Mouse (Mus musculus) left cerebral cortex, adult 11 months (tissue): ENCODE data around the gene Hoxa6.

ENCODE experiments used
- DNase-seq: peaks from one replicate; pipeline ENCODE4 v3.0.0; 2022; ENCODE audit warnings: low spot score

The Hoxa6 gene

DNA sequence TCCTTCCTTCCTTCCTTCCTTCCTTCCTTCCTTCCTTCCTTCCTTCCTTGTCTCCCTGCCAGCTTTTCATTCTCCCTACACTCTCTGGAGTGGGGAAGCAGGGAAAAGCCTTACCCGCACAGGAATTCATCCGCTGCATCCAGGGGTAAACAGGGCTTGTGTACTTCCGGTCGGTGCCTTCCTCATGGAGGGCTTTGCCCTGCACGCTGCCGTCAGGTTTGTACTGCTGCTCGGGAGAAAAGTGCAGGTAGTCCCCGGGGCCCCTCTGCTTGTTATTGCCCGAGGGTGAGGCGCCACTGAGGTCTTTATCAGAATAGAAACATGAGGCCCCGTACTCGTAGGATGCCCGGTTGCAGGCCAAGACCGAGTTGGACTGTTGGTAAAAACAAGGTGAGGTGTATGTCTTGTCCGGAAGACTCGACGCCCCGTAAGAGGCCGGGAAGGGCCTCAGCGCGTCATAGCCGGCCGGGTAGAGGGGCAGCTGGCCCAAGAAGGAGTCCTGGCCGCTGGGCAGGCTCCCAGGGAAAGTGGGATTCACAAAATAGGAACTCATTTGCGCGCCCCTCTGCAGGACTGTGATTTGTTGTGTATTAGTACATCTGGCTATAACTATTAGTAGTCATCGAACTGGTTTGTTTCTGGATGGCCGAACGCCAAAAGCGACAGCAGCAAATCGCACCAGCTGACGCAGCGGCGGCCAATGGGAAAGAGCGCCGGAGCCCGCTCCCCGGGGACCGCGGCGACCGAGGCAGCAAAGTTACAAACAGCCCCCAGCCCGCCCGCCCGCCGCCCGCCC, at the start of gene Hoxa6:
Gene Hoxa6, minus strand, starts transcription at position 651 of the 796 bp plus-strand sequence.
- no peak for DNase-seq

DNA sequence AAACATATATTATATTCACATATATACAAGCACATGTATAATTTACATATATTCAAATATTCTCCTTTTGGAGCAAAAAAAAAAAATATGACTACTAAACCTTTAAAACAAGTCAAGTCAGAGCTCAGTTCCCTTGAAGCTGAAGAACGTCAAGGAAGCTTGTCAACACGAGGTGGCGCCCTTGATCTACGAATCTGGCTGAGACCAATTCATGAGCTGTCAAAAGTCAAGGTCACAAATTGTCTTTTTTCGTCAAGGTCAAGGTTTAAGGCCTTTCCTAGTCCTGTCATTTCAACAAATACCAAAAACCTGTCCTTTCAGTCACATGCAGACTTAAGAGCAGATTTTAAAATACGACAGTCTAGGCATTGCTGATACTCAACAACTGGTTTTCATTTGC, 48.4 kb upstream of the Hoxa6 start:
- DNase-seq: peak; percentile 37

DNA sequence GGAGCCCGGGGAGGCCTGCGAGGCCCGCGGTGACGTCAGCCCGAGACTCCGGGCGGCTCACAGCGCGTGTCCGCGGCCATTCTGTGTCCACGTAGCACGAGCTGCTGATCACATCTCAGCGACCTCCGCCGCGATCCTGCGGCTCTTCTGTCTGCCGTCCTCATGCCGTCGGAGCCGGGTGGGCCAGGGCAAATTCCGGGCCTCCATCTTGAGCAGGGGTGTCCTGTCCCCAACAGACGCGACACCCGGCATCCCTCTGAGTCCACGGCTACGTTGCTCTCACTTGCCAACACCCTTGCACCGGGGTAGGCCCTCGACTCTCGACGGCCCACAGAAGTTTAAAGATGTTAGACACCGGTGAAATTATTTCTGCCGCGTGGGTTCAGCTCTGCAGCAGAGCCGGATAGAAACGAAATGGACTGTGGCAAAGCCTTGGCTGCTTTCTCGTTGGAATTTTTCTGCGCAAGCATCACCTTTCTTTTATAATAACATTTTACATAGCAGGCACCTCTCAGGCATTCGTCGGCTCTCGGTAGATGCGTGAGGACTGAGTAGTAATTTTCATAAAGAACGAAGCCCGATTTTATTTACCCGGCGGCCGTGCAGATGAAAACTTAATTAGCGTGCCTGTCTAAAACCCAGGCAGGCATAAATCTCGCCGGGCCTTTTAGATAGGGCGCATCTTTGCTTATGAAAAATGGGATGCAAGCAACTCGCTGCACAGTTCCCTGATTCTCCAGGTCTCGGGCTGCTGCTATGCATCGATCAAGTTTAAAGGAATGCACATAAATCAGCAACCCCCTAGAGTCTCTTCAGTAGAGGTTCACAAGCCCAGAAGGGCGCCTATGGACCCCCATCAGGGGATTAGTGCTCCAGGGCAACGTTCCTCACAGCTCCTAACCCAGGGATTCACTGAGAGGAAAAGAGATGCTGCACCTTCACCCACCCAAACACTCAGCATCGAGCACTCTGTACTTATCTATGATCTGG, 45.3 kb upstream of the Hoxa6 start:
- no peak for DNase-seq

DNA sequence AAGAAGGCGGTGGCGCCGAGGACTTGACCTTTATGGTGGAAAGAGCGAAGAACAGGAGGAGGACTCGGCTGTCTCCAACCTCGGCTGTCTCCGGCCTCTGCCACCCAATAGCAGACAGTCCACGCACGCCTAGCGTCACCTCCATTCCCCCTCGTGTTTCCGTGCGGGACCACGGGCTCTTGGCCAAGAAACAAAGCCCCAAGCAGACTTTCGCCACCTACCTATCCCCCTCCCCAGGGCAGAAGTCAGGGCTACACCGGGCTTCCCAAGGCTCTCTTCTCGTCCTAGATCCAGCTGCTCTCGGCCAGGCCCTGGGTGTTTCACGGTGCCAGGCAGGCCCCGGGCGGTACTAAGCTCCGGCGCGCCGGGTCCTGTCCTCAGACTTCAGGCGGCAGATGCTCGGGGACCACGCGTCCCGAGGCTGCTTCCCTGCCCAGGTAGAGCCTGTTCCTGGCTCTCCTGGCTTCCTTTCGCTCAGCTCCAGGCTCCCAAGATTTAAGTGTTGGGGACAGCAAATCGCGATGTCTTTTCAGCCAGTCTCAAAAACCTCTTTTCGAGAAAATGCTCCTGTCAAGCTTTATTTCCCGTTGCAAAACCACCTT, 44.4 kb upstream of the Hoxa6 start:
- DNase-seq: no peak

DNA sequence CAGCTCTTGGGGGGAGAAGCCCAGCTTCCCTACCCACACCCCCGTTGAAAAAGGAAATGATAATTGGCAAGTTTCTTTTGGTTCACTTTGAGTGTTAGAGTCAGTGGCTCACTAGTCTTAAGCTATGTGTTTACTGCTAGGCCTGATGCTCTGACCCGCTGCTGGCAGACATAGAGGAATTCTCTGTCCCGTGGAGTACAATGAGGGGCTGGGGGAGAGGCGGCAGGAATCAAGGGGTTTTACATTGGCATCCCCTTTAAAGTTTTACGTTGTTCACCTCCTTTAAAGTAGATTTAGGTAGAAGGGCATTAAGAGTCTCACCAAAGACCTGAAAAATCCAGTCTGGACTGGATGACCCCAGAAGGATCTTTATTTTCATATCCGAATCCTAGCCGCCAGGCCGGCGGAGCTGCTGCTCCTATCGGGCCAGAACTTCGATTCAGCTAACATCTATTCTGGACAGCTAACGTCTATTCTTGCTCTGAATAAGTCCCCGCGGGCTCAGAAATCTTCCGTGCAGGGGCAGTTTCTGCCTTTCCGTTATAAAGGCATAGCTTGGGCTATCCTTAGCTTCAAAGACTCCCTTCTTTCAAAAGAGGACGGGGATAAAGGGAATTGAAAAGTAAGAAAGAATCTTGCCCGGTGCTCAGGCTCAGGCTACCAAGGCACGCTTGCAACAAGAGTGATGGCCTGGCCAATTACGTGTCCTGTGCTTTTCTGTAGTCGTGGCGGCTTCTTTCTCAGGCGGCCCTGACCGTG, 43.7 kb upstream of the Hoxa6 start:
- no peak for DNase-seq

DNA sequence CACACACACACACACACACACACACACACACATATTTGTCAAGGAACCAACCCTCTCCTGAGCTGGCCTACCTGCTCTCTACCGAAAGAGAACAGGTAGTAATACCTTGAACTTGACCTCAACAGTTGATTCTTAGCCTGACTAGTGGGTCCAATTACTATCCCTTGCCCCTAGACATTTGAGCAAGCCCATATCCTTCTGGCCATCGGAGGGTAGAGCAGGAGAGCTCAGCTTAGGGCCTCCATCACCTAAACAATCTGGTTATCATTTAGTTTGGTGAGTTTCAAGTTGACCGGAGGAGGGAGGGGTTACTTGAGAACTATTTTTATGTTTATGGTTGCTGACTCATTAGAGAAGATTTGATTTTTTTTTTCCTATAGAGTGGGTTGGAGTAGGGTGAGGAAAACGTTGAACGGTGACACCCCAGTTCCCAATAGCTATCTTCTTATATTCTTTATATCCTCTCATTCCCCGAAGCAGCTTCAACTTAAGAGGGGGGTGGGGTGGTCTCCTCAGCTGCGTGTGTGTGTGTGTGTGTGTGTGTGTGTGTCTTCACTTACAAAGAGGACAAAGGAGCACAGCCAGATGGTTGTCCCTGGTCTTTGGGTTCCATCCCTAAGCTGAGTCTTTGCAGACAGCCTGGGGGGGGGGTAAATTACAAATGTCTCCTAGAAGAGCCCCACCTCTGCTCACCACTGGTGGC, 42.8 kb upstream of the Hoxa6 start:
- no peak for DNase-seq

DNA sequence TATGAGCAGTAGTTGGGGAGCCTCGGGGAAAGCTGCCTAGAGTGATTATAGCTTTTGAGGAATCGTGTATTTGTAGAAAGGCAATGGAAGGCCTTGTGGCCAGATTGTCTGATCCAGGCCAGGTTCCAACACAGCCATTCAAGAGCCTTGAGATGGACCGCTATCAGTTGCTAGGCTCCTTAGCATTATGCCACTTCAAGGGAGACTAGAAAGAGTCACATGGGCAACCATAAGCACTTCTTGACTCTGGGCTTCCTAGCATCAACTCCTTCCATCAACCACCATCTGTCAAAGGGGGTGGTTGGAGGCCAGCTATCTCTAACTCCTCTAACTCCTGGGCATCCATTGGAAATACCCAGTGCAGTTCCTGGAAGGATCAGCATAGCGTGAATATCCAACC, 41.3 kb upstream of the Hoxa6 start:
- no peak for DNase-seq

DNA sequence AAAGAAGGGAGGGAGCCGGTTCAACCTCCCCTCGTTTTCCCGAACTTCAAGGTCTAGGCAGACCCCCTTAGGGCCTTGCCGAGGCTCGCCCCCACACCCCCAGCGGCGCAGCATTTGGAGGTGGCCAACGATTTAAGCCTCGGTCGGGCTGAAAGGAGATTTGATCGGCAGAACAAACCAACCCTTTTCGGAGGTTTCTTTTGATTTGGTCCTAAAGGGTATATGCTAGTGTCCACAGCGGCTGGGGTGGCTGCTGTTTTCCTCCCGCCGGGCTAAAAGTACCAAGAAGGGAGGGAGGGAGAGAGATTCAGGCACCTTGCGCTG, 40.9 kb upstream of the Hoxa6 start:
- no peak for DNase-seq

DNA sequence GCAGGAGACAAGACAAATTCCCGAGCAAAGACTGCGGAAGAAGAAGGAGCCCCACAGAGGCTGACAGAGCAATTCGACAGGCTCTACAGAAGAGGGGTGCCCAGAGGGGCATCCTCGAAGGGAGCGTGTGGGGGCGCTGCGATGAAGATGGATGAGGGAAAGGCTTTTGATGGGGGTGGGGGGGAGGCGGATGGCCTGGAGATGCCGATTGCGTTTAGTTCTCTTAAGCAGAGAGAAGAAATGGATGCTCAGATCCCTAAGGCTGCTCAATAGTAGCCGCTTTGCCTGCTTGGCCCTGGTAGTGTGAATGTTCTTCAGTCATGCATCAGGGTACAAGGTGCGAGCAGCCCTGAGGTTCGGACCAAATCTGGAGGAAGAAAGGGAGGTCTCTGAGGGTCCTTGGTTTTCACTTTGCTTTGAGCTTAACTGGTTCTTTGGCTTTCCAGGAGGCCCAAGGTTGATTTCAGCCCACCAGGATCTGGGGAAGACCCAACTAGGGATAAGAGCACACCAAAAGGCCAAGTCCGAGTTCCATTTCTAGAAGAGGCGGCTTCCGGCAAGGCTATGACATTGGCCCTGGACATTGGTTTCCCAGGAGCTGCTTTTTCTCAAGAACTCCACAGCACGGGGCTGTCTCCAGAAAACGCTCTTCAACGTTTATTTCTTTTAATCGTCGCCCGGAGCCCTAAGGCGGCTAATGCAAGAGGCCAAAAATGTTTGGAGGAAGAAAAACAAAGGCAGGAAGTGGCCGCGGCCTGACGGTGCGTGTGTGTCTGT, 40.3 kb upstream of the Hoxa6 start:
- no peak for DNase-seq

DNA sequence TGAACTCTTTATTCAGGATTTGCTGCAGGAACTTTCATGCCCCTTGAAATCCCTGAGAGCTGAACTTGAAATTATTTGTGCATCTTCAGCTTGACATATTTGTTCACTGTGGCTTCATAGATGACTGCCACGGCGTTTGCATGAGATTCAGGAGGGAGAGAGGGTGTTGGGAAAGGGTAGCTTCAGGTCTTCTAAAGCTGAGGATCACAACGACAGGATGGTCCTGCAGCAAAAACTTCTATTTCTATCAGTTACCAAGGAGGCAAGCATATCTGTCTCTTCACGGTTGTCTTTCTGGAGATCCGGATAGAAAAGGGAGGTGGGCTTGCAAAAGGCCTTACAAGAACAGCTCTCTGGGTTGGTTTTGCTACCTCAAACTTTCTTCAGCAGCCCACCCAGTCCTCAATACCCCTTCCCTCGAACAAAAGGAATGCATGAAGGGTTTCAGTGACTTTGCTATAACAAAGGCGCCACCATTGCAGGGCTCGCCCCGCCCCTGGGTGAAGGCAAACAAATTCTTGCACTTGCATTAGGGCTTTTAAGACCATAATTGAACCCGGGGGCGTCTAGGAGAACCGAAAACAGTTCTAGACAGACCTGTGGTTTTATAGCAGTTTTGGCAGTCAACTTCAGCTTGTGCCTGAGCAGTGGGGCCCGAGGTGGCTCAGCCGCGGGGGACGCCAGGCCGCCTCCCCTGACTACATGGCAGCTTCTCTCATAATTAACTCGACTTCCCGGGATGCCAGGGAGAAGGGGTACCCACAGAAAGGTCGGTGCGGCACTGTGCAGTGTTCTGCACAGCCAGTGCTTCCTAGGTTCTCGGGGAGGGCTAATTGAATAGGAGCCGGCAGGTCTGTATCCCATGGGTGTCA, 39.5 kb upstream of the Hoxa6 start:
- DNase-seq: no peak

DNA sequence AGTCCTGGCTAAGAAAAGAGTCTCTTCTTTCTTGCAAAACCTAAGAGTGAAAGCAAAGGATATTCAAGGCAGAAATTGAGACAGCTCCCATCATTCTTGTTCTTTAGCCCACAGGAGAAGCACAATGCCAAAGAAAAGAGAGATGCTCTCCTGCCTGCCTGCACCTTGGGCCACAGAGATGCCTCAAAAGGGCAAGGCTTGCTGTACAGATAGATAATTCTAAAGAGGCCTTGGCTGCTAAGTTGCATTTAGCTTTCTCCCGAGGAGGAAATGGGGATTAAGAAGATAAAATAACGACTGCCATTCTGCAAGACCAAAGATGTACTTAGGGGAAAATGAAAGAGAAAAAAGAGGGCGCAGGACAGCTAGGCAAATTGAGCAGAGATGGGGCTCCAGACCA, 38.4 kb upstream of the Hoxa6 start:
- DNase-seq: no peak

DNA sequence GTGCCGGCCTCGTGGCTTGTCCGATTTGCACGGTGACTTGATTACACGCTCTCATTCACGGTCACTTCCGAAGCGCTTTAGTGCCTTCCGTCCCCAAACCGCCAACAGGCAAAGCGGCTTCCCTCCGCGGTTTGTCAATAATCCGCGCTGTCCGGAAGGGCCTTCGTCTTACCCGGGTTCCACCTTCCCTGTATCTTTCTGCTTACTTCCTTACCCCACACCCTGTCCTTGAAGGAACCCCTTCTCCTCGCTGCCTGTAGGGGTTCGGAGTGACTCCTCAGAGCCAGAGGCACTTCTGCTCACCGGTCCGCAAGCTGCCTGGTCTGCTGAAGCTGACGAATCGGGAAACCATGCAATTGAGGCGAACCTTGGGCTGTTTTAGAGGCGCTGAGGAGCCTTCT, 37.9 kb upstream of the Hoxa6 start:
- no peak for DNase-seq

DNA sequence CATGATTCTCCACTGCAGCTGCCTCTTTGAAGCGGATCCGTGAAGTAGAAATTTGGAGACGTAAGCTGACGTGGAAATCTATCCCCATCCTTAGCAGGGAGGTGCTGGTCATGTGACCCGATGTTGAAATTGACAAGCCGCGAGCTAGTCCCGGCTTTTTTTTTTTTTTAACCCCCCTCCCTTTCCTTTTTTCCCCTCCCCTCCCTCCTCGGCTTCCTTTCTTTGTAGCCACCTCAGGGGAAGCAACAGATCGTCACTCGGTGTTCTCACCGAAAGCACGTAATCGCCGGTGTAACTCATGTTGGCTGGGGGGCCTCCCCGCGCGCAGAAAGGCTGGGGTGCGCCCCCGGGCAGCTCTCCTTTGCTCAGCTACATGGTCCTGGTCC, 37.2 kb upstream of the Hoxa6 start, which contains the start of gene Hoxa11:
Gene Hoxa11, minus strand, starts transcription at position 54 of the 386 bp plus-strand sequence.
- DNase-seq: no peak

DNA sequence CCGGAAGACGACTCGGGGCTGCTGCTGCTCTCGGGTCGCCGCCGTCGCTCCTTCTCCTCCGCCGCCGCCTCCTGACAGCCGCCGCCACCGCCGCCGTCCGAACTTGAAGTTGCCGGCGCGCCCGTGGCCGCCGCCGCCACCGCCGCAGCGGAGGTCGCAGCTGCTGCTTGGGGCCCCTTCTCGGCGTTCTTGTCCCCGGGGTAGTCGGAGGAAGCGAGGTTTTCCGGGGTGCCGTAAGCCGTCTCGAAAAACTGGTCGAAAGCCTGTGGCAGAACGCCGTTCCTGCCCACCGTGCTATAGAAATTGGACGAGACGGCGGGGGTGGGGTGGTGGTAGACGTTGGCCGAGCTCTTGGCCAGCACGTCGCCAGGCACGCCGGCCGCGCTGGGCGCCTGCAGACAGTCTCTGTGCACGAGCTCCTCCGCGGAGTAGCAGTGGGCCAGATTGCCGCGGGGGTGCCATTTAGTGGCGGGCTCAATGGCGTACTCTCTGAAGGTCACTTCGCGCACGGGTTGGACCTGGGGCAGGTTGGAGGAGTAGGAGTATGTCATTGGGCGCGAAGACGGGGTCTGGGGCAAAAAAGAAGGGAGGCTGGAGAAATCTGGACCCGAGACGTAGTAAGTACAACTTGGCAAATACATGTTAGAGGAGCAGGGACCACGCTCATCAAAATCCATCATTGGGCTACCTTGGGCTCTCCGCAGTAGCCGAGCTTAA, 36.7 kb upstream of the Hoxa6 start:
- DNase-seq: no peak

DNA sequence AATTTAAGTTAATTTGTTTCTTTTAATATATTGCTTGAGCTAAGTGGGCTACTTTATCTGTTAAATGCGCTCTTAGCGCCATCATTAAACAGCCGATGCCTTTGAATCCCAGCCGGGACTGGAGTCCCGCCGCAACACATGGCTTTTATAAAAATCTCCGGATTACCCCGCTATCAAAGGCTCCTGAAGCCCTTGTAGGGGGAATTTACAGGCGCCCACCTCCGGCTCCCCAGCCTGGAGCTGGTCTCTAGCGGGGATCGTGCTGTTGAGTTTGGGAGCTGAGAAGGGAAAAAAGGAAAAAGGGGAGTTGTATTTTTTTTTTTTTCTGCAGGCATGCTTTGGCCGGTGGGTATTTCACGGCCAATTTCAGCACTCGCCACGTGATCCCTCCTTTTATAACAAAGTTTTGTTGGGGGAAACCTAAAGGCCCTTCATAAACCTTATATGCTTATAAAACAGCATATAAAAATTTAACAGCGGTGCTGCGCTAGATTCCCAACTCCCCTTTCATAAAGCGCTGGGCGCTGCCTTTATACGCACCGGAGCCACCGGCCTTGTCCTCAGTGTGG, 36.0 kb upstream of the Hoxa6 start:
- no peak for DNase-seq

DNA sequence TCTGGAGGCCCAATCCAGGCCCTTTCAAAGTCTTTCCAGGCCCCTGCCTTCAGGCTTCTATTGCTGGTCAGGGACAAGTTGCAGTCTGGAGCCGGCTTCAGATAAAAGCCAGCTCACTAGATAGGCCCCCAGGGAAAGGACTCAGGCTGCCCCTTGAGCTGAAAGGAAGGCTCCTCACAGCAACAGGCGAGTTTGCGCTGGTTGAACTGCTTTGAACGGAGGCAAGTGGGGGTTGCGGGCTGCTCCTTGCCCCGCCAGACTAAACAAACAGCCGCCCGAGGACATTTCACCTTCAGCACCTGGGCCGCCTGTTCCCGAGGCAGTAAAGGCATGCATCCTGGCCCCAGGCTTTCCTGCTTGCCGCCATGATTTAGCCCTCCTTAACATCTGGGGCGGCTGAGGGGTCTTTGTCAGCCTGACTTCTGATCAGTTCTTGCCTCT, 35.2 kb upstream of the Hoxa6 start:
- DNase-seq: no peak

DNA sequence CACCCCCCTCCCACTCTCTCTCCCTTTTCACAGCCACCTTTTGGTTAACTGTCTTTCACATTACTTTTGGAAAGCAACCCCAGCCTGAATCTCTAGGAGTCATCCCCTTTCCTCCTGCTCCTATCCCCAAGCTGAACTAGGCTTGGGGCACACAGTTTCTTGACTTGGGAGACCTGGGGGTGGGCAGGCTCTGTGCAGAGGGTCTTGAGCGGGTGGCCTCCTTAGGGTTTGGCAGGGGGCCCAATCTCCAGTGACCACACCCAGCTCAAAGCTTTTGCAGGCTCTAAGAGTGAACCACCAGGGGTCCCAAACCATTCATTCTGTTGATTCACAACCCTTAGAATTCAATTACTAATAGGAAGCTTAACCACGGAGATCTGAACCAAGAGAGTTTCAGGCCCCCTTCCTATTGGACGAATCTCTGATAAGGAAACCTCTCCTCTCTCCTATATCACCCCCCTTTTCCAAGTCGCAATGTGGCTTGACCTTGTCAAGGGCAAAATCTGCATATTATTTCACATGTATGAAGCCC, 34.3 kb upstream of the Hoxa6 start:
- no peak for DNase-seq

DNA sequence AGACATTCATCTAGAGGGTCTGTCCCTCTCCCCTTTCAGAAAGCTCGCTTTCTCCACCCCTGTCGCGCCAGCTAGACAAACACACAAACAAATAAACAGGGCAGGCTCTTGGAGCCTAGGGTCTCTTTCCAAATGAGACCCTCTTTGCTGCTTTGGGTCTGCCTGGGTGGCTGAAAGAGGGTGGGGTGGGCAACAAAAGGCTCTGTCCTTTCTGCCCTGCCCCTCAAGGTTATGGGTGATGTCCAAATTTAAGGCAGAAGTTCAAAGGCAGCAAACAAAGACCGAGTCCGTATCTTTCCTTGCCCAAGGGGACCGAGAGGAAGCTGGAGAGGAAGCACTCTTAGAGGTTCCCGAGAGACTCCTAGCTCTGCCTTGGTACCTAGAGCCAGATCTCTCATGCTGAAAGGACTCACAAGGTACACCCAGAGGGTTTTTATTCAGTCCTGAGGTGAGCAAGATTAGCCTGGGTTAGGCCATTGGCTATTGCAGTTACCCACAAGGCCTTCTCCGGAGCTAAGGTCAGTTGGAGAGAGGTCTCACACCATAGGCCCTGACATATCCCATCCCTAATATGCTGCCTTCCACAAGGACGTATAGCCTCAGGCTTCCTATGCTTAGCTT, 32.6 kb upstream of the Hoxa6 start:
- no peak for DNase-seq
